Mouse (Mus musculus) midbrain, embryonic 14.5 days (tissue): Measurements from ENCODE around the gene Lrp11. TPM values are rescaled to one million over a fixed set of nuclear protein-coding genes. Genes with fewer than 3 reads are reported as not detected.
"Not testable (repeated sequence)": the region's sequence is repeated elsewhere in the genome, so short reads cannot be mapped to it uniquely, and the experiment has no call there.

Source experiments
- ATAC-seq: fragments of 200-750 bp; cut with Nextera tagmentation; 2 replicates; pipeline ENCODE4 v1.8.0; 2017; ENCODE audit warnings: moderate number of reproducible peaks, moderate library complexity; ENCODE audit not compliant: low FRiP score, low TSS enrichment
- DNase-seq: peaks from one replicate; pipeline ENCODE4 v3.0.0-alpha.2; 2015
- H3K27ac ChIP-seq: fragments of 300-500 bp; sonication (generic); replicated peaks from 2 replicates; pipeline ENCODE4 v1.5.1; 2014; ENCODE audit warnings: mild to moderate bottlenecking, low read depth, low read length, moderate library complexity
- H3K27me3 ChIP-seq: fragments of 300-500 bp; sonication (generic); 2 replicates; pipeline ENCODE4 v1.6.1; 2014; ENCODE audit warnings: low read length, control low read depth, mixed read lengths; ENCODE audit not compliant: control insufficient read depth, insufficient read depth
- H3K36me3 ChIP-seq: fragments of 300-500 bp; sonication (generic); 2 replicates; pipeline ENCODE4 v1.6.1; 2014; ENCODE audit warnings: low read length, control low read depth; ENCODE audit not compliant: control insufficient read depth, insufficient read depth
- H3K4me1 ChIP-seq: fragments of 300-500 bp; sonication (generic); 2 replicates; pipeline ENCODE4 v1.6.1; 2014; ENCODE audit warnings: mild to moderate bottlenecking, antibody characterized with exemption, low read length, control low read depth; ENCODE audit not compliant: control insufficient read depth, insufficient read depth
- H3K4me2 ChIP-seq: fragments of 300-500 bp; sonication (generic); 2 replicates; pipeline ENCODE4 v1.6.1; 2014; ENCODE audit warnings: mild to moderate bottlenecking, low read length, moderate library complexity
- H3K4me3 ChIP-seq: fragments of 300-500 bp; sonication (generic); replicated peaks from 2 replicates; pipeline ENCODE4 v1.5.1; 2014; ENCODE audit warnings: low read depth, low read length
- H3K9ac ChIP-seq: fragments of 300-500 bp; sonication (generic); replicated peaks from 2 replicates; pipeline ENCODE4 v1.6.1; 2014; ENCODE audit warnings: mild to moderate bottlenecking, low read length, moderate library complexity
- H3K9me3 ChIP-seq: fragments of 300-500 bp; sonication (generic); 2 replicates; pipeline ENCODE4 v1.6.1; 2016; ENCODE audit warnings: low read length, control low read depth, mixed read lengths; ENCODE audit not compliant: control insufficient read depth
- WGBS: fragments of 180-500 bp; shearing (Covaris S2); extraction: QIAGEN DNeasy Blood & Tissue Kit; methylation state at CpG from one replicate; pipeline ENCODE4 v1.1.7; 2014; 5-methylcytosine and 5-hydroxymethylcytosine counted together
- polyA plus RNA-seq: library from polyadenylated mRNA; unstranded; fragments of >200 nt; fragmentation: Nextera tagmentation; extraction: Ambion mirVana; gene quantifications from 2 replicates; pipeline ENCODE4 v1.2.1, GENCODE M21; 2014

Lrp11 gene
- polyA plus RNA-seq, 1 experiment from 2014 or later, result 36.6 TPM

DNA sequence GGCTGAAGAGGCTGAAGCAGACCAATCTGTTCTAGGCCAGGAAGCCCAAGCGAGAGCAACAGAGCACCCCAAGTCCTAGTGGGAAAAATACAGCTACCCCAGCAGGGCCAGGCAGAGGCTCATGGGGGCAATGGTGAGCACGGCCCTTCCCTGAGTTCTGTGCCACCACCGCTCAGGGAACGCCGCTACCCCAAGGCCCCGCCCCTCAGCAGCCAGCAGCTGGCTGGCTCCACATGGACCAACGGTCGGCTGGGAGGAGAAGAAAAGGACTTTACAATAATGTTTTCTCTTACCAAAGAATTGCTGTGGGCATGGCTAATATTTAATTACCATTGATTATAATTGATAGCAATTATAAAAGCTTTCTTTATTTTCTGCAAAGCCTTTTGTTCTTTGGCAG is 25.2 kb downstream of the Lrp11 start:
- H3K9ac ChIP-seq, result no peak overlapping the region

DNA sequence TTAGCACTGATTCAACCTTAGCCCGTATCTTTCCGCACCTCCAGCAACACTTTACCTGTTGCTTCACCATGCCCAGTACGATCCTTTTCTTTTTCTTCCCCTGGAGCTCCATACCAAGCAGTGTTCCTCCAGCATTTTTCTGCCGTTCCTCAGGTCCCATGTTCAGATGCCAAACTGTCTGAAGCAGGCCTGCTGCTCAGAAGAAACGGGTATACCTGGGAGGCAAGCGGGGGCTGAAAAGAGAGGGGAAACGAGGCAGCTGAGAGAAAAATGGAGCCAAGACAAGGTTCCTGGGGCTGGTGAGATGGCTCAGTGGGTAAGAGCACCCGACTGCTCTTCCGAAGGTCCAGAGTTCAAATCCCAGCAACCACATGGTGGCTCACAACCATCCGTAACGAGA is 27.5 kb downstream of the Lrp11 start:
- not testable (repeated sequence) for ATAC-seq, H3K9ac ChIP-seq, H3K4me2 ChIP-seq, H3K36me3 ChIP-seq, H3K4me1 ChIP-seq, H3K27me3 ChIP-seq, H3K9me3 ChIP-seq, H3K4me3 ChIP-seq, DNase-seq, H3K27ac ChIP-seq
- 89% methylated on average over 9 of the region's 11 CpGs for WGBS

More for the DNA sequence above, 25.2 kb downstream of the Lrp11 start:
- DNase-seq (no peak), ATAC-seq (no peak)
- no peak overlapping the region for H3K4me3 ChIP-seq
- peaks cover 5% of the 10 kb centered on the region; the same call in 1 of the 2 replicates for H3K9me3 ChIP-seq
- no peak overlapping the region for H3K27ac ChIP-seq
- H3K36me3 ChIP-seq, result peaks cover 13% of the 10 kb centered on the region
- 88% methylated on average over 8 of the region's 8 CpGs for WGBS
- no peaks in the 10 kb centered on the region for H3K27me3 ChIP-seq
- no peak overlapping the region for H3K4me2 ChIP-seq
- no peaks in the 10 kb centered on the region for H3K4me1 ChIP-seq

DNA sequence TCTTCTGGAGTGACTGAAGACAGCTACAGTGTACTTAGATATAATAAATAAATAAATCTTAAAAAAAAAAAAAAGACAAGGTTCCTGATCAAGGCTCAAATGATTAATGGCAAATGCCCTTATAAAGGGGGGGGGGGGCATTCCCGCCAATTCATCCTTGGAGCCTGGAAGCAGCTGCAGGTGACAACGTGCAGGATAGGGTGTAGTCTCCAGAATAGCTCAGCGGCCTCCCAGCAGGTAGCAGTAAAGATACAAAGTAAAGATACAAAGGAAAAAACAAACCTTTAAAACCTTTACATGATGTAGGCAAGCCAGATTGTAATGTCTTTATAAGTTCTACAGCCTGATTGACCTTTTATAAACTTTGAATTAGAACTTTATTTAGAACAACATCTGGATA is 28.0 kb downstream of the Lrp11 start:
- 23% methylated on average over 3 of the region's 3 CpGs for WGBS
- H3K4me3 ChIP-seq, H3K4me1 ChIP-seq, H3K27ac ChIP-seq, H3K27me3 ChIP-seq, H3K9me3 ChIP-seq, ATAC-seq, H3K9ac ChIP-seq, H3K36me3 ChIP-seq, DNase-seq, H3K4me2 ChIP-seq: not testable (repeated sequence)

DNA sequence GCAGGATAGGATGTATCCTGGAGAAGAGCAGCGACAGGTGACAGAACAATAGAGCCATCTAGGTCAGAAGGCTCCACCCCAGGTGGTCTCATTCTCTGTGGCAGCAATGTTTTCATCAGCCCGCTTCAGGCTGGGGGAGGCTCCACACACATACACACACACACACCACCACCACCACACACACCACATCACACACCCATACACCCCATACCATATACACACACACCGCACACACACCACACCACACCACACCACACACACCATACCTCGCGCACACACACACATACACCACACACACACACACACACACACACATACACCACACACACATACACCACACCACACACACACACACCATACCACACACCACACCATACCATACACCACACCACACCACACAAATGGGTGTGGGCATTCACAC is 30.2 kb downstream of the Lrp11 start:
- no peak overlapping the region for H3K9ac ChIP-seq
- WGBS, result 77% methylated on average over 5 of the region's 5 CpGs
- DNase-seq (no peak), ATAC-seq (peak; percentile 48)
- no peaks in the 10 kb centered on the region for H3K27me3 ChIP-seq
- H3K9me3 ChIP-seq, result peaks cover 2% of the 10 kb centered on the region; the same call in 1 of the 2 replicates
- H3K27ac ChIP-seq, result no peak overlapping the region
- H3K4me1 ChIP-seq, result no peaks in the 10 kb centered on the region
- H3K4me3 ChIP-seq, result no peak overlapping the region
- H3K36me3 ChIP-seq, result peaks cover 15% of the 10 kb centered on the region
- no peak overlapping the region for H3K4me2 ChIP-seq

DNA sequence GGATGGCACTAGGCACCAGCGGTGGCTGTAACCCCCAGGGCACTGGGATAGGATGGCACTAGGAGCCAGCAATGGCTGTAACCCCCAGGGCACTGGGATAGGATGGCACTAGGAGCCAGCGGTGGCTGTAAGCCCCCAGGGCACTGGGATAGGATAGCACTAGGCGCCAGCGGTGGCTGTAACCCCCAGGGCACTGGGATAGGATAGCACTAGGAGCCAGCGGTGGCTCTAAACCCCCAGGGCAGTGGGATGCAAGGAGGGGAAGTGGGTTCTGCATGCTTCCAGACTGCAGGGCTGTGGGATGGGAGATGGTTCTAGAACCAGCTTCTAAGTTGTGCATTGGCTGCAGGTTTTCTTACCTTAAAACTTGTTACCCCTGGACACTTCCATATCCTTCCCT is 31.1 kb downstream of the Lrp11 start:
- WGBS, result 62% methylated on average over 5 of the region's 5 CpGs

DNA sequence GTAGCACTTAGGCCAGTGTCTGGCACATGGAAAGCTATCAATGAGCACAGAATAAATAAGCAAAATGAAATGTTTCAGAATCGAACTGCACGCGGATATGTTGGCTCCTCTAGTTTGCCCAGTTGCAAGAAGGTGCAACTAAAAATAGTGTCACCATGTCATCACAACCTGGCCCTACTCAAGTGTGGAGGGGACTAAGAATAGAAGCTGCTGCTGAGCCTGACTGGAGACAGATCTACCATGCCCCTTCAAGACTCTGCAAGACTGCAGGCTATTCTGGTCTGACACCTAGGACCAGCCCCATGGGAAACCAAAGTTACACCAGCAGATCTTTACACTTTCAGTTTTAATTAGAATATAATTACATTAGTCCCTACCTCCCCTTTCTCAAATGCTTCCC is 32.8 kb downstream of the Lrp11 start:
- no peak for DNase-seq
- Histone ChIP-seq H3K4me1 (no peaks in the 10 kb centered on the region), H3K36me3 (peaks cover 27% of the 10 kb centered on the region), H3K9ac (no peak overlapping the region), H3K27ac (no peak overlapping the region), H3K4me3 (no peak overlapping the region), H3K9me3 (no peaks in the 10 kb centered on the region), H3K27me3 (no peaks in the 10 kb centered on the region), H3K4me2 (no peak overlapping the region)
- 90% methylated on average over 3 of the region's 3 CpGs for WGBS
- no peak for ATAC-seq

More for the DNA sequence above, 31.1 kb downstream of the Lrp11 start:
- Histone ChIP-seq H3K27ac (no peak overlapping the region), H3K9ac (no peak overlapping the region), H3K4me1 (no peaks in the 10 kb centered on the region), H3K36me3 (peaks cover 15% of the 10 kb centered on the region), H3K27me3 (no peaks in the 10 kb centered on the region), H3K4me3 (no peak overlapping the region), H3K9me3 (no peaks in the 10 kb centered on the region), H3K4me2 (no peak overlapping the region)
- DNase-seq (no peak), ATAC-seq (no peak)

DNA sequence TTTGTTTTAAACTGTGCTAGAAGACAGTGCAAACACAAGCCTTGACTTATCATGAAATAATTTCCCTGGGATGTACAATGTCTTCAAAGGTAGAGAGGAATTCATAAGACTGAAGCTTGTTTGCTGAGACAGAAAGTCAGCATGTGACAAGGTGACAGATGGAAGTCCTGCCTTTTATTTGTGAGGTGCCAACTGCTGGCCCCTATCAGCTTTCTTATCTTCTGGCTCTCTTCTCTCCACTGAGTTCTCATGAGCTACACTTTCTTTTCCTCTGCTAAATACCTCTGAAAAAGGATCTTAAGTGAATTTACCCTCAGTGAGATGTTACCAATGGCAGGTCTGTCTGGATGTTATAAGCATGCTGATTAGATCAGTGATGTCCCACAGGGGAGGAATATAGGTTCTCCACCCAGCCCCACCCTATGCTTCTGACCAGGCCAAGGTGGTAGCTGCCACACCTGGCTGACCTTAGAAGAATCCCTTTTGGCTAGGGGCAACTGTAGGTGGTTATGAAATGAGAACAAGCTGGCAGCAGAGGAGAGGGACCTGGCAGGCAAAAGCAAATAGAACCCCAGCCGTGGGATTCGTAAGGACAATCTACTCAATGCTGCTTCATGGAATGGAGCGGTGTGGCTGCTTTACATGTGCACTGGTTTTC is 34.4 kb downstream of the Lrp11 start:
- no peak for ATAC-seq
- H3K9me3 ChIP-seq, result no peaks in the 10 kb centered on the region
- H3K36me3 ChIP-seq, result peaks cover 42% of the 10 kb centered on the region
- WGBS, result 93% methylated on average over 3 of the region's 3 CpGs
- no peak overlapping the region for H3K4me2 ChIP-seq
- no peak for DNase-seq
- H3K27ac ChIP-seq, result no peak overlapping the region
- no peaks in the 10 kb centered on the region for H3K4me1 ChIP-seq
- no peak overlapping the region for H3K9ac ChIP-seq
- no peak overlapping the region for H3K4me3 ChIP-seq
- H3K27me3 ChIP-seq, result no peaks in the 10 kb centered on the region

DNA sequence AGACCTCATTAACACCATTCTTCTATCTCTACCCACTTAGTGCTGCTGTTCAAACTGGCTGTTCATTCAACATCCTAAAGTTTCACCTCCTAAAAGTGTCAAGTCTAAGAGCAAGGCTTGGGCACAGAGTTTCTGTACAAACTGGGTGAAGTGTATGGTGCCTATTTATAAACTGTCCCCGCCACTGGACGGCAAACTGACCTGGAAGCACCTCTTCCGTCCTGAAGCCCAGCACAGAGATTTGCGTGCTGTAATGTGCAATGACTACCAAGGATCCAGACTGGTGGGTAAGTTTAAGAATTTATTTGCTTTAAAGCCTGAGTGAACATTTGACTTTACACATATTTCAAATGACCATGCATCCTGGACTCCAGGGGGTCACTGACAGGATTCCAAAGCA is 39.5 kb downstream of the Lrp11 start:
- Histone ChIP-seq H3K36me3 (peaks cover 56% of the 10 kb centered on the region), H3K9me3 (no peaks in the 10 kb centered on the region), H3K4me2 (no peak overlapping the region), H3K4me1 (no peaks in the 10 kb centered on the region), H3K4me3 (no peak overlapping the region), H3K27ac (no peak overlapping the region), H3K9ac (no peak overlapping the region), H3K27me3 (no peaks in the 10 kb centered on the region)
- ATAC-seq, result no peak
- DNase-seq, result no peak
- WGBS, result 94% methylated on average over 4 of the region's 4 CpGs

DNA sequence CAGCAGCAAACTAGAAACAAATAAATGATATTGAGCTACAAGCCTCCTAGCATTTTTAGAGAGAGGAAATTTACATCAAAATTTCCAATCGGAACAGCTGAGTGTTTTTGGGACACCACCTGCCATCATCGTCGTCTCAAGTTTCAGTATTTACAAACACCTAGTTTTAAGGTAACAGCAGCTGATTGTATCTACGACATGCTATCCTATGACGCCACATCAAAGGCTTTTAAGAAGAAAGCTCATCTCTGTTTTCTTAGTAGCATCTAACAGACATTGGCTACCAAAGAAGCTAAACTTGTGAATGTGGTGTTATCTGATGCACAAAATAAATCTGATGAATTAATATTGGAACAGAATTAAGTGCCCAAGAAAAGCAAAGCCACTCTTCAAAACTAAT is 40.7 kb downstream of the Lrp11 start:
- Histone ChIP-seq H3K4me1 (no peaks in the 10 kb centered on the region), H3K9ac (no peak overlapping the region), H3K9me3 (no peaks in the 10 kb centered on the region), H3K36me3 (peaks cover 51% of the 10 kb centered on the region), H3K27ac (no peak overlapping the region), H3K4me3 (no peak overlapping the region), H3K4me2 (no peak overlapping the region), H3K27me3 (no peaks in the 10 kb centered on the region)
- DNase-seq, result no peak
- ATAC-seq, result no peak
- 96% methylated on average over 5 of the region's 5 CpGs for WGBS
